Mouse (Mus musculus) fat pad, adult 2 months (tissue): ENCODE data around the gene Plbd2.
A peak's percentile ranks its signal among the peaks of the same experiment; 100 is the strongest.

ENCODE experiments used
- DNase-seq: peaks from one replicate; pipeline ENCODE4 v3.0.0-alpha.2; 2011; ENCODE audit warnings: low read depth, low spot score; ENCODE audit errors: extremely low read depth

Plbd2 gene

DNA sequence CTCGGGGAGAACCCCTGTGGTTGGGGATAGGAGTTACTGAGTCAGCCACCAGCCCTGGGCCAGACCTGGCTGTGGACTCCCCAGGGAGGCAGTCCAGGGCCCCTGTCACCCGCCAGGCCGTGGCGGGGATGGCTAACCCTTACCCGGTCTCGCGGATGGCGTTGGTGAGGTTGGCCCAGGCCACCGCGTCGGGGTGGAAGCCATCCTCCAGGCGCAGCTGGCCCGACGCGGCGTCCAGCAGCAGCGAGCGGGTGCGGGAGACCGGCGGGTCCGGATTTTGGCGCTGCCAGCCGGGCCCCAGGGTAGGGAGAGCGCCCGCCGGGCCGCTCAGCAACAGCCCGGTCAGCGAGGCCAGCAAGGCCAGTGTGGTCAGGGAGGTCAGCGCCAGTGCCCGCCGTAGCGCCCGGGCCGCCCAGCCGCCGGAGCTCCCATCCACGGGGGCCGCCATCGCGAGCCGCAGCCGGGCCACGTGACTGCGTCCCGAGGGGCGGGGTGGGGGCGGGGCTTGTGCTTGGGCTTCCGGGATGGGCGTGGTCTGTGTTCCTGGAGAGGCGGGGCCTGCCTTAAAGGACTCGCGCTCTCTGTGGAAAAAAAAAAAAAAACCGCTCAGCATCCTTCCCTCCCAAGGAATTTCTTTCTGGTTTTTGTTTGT is at the start of gene Plbd2:
TSS of gene Plbd2 (minus strand) at position 482 of the 652 bp plus-strand sequence.
- DNase-seq = no peak

GRCm38 (mm10) chr5:120550673-120551072 is 47.2 kb upstream of the Plbd2 start:
- no peak for DNase-seq

- no peak for DNase-seq
Observed at GRCm38 (mm10) chr5:120550137-120550536, 46.7 kb upstream of the Plbd2 start.

DNA sequence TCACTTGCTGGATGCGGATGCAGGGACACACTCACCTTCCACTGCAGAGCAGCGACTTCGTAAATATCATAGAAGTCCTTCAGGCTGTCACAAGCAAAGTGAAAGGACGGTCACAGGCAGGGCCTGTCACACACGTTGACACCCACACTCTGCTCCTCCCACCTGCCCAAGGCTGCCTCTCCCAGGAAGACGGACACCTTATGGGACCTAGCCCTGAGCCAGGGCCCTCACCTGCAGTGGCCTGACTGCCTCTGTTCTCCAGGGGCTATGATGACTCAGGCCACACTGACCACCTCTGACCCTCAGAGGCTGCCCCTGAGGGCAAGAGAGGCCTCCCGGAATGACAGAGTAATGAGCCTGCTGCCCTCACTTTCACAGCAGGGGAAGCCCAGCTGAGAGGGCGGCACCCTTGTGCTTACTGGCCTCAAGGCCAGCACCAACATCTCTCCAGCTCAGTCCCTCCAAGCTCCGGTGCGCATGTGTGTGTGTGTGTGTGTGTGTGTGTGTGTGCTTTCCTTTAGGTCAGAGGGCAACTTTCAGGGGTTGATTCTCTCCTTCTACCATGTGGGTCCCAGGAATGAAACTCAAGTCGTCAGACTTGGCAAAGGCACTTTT is 44.9 kb upstream of the Plbd2 start:
- no peak for DNase-seq

DNA sequence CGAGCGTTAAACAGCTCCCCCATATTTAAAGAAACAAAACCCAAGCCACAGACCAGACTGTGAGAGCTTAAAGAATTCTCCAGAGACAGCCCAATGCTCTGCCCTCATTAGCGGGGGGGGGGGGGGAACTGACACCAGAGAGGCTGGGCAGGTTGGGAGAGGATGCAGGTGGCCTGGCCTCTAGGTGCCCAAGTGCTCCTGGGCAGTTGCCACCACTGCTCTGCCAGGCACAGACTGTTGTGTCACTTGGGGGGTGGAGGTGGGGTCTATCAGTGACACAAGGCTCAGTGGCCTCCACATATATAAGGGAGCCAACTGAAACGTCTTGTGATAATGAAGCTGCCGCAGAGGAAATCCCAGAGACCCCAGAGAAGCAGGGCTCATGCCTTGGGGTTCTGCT is 33.2 kb upstream of the Plbd2 start:
- no peak for DNase-seq

GRCm38 (mm10) chr5:120536046-120536445 is 32.6 kb upstream of the Plbd2 start:
- DNase-seq = no peak

GRCm38 (mm10) chr5:120534686-120535075 is 31.3 kb upstream of the Plbd2 start:
- no peak for DNase-seq

GRCm38 (mm10) chr5:120534071-120534685 is 30.8 kb upstream of the Plbd2 start:
- no peak for DNase-seq

GRCm38 (mm10) chr5:120531631-120532030 is 28.2 kb upstream of the Plbd2 start:
- DNase-seq = no peak

DNA sequence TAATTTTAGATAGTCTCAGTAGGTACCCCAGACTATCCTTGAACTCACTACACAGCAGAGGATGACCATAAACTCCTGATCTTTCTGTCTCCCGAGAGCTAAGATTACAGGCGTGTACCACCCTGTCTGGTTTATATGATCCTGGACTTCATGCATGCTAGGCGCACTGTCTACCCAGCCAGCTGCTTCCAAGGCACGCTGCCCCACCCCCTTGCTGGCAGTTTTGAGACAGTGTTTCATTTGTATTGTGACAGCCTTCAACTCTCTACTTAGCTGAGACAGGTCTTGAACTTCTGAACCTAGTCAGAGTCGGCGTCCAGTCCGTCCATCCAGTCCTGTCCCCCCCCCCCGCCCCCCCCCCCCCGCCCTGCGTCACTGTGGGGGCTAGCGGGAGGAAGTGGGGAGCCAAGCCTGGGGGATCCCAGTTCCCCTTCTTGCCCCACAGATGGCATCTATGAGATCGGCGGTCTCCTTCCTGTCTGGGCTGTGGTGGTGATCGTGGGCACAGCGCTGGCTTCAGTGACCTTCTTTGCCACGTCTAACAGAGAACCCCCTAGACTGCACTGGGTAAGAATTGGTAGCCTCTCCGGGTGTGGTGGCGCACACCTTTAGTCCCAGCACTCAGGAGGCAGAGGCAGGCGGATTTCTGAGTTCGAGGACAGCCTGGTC is 24.0 kb upstream of the Plbd2 start:
- no peak for DNase-seq

GRCm38 (mm10) chr5:120526311-120526710 is 22.9 kb upstream of the Plbd2 start:
- DNase-seq = no peak

DNA sequence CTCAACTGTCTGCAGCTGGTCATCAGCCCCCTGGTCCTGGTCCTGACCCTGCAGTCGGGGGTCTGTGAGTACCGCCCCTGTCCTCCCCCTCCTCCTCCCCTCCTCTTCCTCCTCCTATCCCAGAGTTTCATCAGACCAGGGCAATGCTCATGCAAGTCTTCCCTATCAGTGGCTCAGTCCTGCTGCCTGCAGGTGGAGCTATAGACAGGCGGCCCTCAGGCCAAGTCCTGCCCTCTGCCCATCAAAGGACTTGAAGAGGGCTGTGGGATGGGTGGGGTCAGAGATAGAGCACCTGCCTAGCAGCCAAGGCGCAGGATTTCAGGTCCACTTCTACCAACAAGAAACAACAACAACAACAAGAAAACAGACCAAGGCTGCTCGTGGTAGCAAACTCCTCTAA is 22.3 kb upstream of the Plbd2 start:
- no peak for DNase-seq

GRCm38 (mm10) chr5:120524736-120525135 is 21.3 kb upstream of the Plbd2 start:
- DNase-seq = no peak

GRCm38 (mm10) chr5:120522649-120523048 is 19.2 kb upstream of the Plbd2 start:
- no peak for DNase-seq

GRCm38 (mm10) chr5:120517552-120517951 is 14.1 kb upstream of the Plbd2 start:
- DNase-seq = peak; percentile 45

DNA sequence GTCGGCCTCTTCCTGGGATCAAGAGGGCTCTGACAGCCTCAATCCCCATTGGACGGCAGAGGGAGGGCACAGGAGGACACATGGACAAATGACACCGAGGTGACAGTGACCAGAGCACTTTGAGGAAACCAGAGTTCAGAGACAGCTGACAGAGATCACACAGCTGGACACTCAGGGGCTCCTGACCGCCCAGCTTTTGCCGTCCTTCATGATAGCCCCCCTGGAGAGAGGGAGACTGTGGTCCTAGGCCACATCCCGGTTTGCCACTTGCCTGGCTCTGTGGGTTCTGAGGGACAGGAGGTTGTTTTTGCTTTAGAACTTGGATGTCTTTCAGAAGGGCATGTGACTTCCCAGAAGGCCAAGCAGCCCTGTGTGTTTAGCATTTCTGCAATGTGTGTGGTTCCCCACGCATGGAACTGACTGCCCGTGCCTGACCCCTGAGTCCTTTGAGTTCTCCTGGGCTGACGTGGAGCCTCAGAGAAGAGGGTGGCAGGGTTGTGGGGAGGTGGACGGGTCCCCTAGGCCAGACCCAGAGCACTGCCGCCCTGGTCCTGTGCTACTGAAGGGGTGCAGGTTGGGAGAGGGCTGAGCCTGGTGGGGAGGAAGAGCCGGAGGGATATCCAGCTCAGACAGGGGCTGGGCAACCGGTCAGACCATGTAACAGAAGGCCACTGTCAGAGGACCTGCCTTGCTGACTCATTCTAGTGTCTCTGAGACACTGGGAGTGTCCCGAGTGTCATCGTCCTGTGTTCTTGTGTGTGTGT is 13.0 kb upstream of the Plbd2 start:
- no peak for DNase-seq

DNA sequence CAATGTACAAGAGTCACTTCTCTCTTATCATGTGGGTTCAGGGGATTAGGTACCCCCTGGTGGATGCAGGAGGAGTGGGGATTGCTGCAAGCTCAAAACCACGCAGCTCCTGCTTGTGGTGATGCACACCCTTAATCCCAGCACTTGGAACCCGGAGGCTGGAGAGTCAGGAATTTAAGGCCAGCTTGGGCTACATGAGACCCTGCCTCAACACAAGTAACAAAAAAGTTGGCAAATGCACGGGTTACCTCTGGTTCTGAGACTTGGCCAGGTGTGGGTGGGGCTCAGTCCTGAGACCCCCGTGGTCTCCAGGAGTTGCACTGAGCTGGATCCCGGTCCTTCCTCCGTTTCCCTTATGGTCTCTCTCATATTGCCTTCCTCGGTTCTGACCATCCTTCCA is 12.0 kb upstream of the Plbd2 start:
- DNase-seq = no peak

DNA sequence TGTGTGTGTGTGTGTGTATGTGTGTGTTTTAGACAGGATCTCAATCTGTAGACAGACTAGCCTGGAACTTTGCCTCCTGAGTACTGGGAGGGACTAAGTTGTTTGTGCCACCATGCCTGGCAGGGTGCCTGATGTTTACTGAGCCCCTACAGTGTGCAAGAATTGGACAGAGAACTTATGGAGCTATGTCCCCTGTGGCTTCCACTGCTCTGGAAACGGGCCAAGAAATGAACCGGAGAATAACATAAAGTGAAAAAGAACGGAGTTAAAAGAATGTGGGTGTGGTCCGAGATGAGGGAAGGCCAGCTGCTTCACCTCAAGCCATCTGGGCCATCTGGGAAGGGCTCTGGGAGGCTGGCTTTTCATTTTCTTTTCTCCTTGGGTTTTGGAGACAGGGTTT is 11.3 kb upstream of the Plbd2 start:
- DNase-seq = no peak

DNA sequence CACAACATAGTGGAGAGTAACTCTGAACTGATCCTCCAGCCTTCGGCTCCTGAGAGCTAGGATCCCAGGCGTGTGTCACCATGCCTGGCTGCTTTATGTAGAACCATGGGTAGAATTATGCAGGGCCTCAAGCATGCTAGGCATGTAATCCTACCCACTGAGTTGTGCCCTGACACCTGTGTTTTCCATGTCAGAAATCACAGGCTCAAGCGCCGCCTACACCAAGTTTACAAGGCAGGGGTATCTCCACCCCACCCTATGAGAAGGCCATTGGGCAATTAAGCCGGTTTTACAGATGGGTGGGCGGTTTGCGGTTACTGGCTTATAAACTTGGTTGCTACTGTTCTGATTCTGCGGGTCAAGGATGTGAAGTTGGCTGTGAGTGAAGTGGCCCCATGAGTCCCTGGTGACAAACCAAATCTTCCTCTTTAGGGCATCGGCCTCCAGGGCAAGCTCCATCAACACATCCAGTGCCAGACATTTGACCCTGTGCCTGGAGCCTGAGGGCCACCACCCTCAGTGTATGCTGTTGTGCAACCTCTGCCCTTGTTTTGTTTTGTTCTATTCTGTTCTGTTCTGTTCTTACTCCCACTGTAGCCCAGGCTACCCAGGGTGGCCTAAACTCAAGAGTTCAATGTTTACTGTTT is 10.7 kb upstream of the Plbd2 start:
- peak; percentile 46 for DNase-seq

- no peak for DNase-seq
Observed at GRCm38 (mm10) chr5:120512911-120513555, 9.6 kb upstream of the Plbd2 start.
